Mouse (Mus musculus): ENCODE results near the gene Ttc26. TPM values are rescaled to one million over a fixed set of nuclear protein-coding genes. Genes with fewer than 3 reads are reported as not detected.

The Ttc26 gene
- 1.0 TPM in 2 replicates for polyA plus RNA-seq (2015; fragmentation: Nextera tagmentation; extraction: Ambion mirVana)

DNA sequence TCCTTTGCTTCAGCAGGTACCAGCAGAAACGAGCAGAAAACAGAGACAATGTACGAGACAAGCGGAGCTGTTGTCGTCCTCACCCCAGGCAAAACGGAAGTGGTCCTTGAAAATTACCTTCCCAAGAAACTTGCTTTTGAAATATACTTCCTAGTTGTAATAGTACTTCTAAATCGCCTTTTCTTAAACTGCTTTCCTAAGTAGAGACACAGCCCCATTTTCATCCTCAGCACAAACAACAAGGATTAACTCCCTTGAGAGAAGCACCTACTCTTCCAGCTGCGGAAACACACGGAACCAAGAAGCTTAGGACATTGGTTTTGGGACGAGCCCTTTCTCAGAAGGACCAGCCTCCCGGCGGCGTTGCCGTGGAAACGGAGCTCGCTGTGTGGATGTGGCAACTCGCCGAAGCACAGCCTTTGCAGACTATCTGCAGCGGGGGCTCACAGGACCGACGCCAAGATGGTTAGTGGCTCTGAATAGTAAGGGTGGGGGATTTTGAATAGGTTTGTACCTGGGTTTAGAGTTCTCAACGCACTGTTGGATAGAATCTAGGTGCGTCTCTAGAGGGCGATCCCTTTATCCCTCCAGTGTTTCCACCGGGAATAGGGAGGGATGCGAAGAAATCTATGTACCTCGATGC, at the start of gene Ttc26:
Ttc26 (plus strand) TSS at position 341 of the 643 bp plus-strand sequence.
- peak; percentile 91 for DNase-seq (ENCODE audit: low spot score)

DNA sequence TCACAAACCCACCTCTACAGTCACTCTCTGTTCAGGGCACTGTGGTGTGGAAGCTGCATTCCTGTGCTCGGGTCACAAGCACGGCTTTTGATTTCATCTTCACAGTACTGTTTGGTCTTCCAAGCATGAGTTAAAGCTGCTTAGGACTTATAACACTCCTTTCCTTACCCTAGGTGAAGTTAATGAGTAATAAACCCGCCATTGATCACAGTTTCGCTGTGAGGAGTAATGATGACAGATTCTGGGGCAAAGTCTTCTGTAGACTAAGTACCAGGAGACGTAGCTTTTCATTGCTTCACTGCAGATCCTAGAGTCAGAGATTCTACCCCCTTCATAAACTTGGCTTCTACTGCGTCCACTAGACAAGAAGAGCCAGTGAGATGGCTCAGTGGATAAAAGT, 46.0 kb upstream of the Ttc26 start:
- no peak for DNase-seq (ENCODE audit: low spot score)

DNA sequence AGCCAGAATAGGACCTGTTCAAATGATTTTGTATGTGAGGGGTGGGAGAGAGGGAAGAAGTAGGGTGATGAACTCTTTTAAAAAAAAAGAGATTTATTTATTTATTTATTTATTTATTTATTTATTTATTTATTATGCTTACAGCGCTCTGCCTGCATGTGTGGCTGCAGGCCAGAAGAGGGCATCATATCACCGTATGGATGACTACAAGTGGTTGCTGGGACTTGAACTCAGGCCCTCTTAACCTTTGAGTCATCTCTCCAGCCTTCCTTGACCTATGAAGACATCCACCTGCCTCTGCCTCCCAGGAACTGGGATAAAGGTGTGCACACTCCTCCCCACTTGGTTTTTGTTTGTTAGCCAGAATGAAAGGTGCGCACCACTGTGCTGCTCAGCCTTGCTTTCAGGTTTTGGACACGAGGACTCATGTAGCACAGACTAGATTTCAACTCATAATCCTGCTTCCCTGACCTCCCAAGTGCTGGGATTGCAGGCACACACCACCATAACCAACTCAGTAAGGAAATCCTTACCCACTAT, 44.0 kb upstream of the Ttc26 start:
- no peak for DNase-seq (ENCODE audit: low spot score)

DNA sequence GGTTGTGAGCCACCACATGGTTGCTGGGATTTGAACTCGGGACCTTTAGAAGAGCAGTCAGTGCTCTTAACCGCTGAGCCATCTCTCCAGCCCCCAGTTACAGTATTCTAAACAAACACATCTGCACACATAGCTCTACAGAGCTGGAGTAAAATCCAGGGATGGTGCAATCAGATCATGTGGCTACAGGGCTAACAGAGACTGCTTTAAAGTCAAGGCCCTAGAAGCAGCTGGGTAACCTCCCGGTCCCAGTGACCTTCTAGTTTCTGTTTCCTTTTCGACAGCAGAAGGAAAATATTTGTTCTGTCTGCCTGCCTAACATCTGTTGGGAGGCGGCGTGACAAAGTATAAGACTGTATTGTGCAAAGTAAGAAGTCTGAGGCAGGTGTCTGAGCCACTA, 43.3 kb upstream of the Ttc26 start:
- no peak for DNase-seq (ENCODE audit: low spot score)

DNA sequence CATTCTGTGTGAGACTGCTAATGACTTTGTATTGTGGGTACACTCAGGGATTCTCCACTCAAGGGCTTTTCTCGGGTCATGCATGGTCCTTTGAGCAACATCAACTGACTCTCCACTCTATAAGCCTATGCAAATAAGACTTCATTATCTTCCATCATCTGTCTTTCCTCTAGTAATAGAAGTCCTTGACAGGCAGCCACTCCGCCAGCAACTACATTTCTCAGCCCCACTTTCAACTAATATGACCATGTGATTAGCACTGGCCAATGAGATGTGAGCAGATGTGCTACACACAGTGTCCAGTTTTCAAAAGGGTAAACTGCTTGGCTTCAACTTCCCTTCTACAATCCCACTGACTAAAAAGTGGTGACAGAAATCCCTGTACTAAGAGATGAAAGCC, 42.2 kb upstream of the Ttc26 start:
- DNase-seq (ENCODE audit: low spot score): no peak

DNA sequence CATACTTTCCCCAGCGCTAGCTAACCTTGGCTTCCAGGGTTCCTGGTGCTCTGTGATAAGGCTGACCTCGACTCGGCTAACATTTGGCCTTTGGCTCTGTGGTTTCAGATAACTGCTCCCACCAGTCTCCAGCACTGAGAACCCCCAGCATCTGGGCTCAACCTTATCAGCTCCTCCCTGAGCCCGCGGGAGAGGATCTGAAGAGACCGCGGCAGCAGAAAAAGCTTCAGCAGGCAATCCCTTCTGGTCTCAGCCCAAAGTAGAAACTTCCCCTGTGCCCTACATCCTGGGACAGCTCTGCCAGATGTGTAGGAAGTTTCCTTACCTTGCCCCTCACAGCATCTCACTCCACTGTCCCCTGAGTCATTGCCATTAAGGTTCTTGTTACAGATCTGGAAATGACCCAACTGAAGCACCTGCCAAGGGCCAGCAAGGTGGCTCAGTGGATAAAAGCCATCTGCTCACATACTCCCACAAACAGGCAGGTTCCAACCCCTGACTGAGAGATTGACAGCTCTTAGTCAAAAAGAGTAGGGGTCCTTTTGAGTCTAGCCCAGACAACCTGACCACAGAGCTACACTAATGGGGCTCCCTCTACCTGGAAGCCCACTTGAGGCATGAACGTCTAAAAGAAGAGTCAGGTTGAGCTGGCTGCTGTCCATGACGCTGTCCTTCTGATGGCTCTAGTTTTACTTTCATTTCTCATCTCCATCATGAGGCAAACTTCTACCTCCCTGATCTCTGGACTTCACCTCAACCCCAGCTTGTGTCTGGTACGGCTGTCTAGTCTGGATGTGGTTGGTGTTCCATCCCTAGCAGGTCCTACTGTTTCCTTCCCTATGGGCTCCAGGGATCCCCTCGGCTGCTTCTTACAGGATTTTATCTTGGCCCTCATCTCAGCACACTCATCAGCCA, 39.3 kb upstream of the Ttc26 start:
- peak; percentile 45 for DNase-seq (ENCODE audit: low spot score)

DNA sequence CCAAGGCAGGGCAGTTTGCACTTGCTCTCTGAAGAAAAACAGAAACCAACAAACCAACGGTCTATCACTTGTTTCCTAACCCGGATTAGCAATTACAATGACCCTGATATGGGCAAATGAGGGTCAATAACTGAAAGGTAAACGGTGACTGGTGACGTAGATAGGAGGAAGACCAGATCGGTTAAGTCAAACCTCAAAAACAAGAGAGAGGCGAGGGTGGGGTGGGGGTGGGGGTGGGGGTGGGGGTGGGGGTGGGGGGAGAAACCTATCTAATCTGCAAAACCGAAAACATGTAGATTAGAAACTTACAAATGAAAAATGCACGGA, 38.6 kb upstream of the Ttc26 start:
- peak; percentile 6 for DNase-seq (ENCODE audit: low spot score)

DNA sequence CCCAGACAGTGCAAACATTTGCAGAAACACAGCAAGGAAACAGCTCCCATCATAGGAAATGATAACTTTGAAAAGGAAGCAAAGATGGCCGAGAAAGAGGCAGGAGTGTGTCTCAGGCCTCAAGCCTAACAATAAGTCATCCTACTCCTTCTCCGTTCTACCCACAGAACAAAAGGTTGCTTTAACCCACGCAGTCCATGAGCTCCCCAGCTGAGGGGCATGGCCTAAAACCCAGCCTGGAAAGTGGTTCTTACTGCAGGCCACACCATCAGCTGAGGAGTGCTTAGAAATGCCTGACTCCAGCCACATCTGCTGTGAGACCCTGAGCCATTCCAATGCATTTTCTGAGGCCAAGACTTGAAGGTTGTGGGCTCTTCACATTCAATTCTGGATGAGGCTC, 37.7 kb upstream of the Ttc26 start:
- no peak for DNase-seq (ENCODE audit: low spot score)

DNA sequence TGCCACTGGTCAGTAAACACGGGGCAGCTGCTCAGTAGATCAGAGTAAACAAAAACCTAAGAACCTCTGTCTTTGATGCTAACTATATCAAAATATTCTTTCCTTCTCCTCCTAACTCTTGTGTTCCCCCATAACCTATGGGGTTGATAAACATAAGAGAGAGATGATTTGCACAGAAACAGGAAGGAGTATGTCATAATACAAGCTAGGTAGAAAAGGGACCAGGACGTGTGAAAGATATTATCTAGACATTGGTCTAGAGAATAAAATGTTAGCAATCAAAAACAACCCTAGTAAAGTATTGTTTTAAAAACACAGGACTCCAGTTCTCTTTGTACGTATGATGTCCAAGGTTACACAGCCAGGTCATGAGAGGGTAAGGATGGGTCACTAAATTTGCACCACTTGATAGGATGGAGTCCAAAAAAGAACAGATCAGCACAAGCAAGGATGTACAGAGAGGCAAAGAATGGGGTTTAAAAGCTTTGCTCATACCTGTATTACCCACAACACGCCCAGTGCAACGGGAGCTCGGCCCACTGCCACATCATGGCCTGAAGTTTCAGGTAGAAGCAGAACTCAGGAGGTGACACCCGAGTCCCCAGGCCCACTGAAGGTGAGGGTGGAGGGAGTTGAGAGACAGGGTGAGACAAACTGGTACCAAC, 37.1 kb upstream of the Ttc26 start:
- no peak for DNase-seq (ENCODE audit: low spot score)

DNA sequence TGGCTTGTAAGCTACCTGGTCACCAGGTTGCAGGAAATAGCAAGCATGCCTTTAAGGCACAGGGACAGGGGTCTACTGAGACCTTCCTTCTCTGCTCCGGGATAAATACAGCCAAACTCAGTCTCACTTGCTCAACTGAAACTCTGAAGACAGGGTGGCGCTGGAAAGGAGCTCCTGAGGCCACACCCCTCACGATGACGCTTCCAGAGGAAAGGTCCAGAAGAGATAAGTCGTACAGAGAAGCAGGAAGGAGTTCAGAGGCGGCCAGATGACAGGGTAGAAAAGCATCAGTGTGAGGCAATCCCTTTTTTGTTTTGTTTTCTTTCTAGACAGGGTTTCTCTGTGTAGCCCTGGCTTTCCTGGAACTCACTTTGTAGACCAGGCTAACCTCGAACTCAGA, 35.5 kb upstream of the Ttc26 start:
- DNase-seq (ENCODE audit: low spot score): peak; percentile 56

DNA sequence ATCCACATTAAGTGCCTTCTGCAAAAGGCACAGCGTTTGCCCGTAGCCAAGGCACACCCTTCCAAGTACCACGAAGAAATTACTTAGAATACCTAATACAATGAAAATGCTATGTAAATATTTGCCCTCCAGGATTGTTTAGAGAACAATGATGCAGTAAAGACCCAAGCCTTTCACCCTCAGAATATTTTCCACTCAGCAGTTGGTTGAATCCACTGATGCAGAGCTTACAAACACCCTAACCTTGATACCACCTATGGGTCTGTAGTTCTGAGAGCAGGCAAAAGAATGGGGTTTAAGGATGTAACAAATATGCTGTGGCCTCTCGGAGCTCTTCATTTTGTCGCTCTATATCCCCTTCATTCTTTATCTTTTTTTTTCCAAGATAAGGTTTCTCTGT, 33.4 kb upstream of the Ttc26 start:
- DNase-seq (ENCODE audit: low spot score): no peak

DNA sequence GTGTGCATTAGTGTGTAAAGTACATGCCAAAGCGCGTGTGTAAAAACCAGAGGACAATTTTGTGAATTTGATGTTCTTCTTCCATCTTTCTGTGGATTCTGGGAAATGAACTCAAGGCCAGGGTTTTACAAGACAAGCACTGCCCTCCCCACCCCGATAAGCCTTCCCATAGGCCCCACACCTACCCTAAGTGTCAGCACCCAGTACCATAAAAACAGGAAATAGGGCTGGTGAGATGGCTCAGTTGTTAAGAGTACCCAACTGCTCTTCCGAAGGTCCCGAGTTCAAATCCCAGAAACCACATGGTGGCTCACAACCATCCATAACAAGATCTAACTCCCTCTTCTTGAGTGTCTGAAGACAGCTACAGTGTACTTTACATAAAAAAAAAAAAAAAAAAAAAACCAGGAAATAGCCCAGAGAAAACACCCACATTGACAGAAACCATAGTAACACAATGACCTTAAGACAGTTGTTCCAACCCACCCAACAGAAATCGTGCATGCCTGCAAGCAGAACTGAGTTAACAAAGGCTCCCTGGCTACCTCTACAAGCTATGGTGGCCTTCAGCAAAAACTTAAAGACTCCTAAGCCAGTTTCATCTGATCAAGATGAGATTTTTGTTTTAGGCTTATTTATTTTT, 32.3 kb upstream of the Ttc26 start:
- no peak for DNase-seq (ENCODE audit: low spot score)

DNA sequence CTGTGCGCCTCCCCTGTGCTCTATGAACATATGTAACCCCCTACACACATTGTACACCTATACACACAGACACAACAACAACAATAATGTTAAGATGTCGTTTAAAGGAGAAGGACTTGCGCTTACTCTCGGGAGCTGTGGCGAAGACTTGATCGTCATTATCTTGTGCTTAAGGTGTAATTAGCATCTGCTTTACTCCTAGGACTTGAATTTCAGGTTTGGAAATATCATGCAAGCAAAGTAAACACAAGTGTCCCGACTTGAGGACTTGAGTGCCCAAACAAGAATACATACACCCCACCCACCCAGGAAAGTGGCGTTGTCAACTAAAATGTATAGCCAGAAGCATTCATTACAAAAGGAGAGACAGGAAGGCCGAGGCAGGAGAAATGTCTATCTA, 31.5 kb upstream of the Ttc26 start:
- no peak for DNase-seq (ENCODE audit: low spot score)

DNA sequence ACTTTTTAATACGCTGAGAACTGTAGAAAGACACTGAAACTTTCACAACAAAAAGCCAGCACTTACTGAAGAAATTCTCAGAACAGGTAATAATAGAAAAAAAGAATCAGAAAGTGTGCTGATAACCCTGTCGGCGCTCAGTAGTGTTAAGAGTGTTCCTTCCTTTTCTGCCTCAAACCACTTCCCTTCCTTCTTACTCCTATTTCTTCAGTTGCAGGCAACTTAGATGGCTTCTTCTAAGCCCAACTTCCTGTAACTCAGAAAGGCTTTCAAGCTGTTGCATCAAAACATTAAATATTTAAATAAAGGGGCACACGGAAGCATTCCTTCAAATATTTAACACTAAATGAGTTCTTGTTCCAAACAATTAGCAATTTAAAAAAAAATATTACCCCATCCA, 29.3 kb upstream of the Ttc26 start:
- DNase-seq (ENCODE audit: low spot score): peak; percentile 45

DNA sequence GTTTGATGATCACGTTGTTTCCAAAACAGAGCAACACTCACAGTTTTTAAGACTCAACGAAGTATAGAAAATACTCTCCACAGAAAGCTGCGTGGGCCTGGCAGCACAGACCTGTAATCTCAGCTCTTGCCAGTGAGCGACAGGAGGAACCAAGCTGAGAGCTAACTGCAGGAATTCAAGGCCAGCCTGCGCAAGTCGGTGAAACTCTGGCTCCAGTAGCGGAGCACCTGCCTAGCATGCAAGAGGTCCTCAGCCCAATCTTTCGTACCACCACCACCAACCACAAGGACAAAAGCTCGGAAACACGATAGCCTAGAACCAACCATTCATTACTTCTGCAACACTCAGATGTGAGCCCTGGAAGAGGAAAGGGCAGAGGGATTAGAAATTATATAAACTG, 28.8 kb upstream of the Ttc26 start:
- peak; percentile 56 for DNase-seq (ENCODE audit: low spot score)

DNA sequence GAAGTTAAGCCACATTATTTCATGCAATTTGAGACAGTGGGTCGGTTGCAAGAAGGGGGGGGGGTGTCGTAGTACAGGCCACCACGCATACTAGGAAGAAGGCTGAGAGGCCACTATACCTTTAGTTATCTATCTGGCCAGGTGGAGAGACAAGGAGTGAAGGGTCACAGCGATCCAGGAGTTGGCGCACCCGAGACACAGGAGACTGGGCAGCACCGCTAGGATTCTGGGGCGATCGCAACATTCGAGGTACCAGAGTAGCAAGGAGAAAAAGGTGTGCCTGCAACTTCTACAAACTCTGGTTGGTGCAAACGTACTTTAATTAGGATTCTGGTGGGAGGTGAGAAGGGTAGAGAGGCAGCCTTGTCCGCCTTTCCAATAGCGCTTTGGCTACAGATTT, 28.1 kb upstream of the Ttc26 start:
- DNase-seq (ENCODE audit: low spot score): peak; percentile 10

DNA sequence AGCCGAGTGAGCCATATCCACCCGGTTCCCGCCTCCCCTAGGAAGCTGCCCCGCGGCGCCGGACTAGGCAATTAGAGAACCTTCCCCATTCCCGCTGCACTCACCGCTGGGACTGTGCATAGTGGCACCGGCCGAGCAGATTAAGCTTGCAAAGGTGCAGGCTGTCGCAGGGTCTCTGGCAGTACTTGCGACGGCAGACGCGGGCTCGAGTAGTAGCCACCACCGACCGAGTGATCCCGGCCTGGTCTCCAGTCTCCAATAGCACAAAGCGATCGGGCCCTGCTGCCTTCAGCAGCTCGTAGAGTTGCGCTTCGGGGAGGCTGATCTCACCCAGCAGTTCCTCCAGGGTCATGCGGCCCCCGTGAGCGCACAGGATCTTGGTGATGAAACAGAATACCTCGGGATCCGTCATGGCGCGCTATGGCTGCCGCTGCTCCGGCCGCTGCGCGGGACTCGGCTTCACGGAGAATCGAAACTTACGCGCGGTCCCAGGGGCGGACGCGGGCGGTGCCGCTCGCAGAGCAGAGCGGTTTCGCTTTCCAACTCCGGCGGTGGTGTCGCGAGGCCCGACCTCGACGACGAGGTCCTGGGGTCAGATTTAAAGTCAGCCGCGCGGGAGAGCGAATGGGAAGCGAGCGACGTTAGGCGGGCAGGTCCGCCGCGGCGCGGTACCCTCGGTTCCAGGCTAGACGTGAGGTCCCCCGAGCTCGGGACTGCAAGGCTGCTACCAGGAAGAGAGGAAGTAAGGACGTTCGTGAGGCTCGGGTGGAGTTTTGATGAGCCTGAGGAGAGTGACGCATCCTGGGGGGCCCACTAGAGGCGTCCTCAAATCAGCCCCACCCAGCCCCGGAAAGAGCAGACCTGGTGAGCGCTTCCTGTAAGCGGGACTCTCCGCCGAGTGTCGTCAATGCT, 27.2 kb upstream of the Ttc26 start, which contains the start of gene Zc3hav1:
Zc3hav1 (minus strand) TSS at position 793 of the 912 bp plus-strand sequence.
- peak; percentile 93 for DNase-seq (ENCODE audit: low spot score)

DNA sequence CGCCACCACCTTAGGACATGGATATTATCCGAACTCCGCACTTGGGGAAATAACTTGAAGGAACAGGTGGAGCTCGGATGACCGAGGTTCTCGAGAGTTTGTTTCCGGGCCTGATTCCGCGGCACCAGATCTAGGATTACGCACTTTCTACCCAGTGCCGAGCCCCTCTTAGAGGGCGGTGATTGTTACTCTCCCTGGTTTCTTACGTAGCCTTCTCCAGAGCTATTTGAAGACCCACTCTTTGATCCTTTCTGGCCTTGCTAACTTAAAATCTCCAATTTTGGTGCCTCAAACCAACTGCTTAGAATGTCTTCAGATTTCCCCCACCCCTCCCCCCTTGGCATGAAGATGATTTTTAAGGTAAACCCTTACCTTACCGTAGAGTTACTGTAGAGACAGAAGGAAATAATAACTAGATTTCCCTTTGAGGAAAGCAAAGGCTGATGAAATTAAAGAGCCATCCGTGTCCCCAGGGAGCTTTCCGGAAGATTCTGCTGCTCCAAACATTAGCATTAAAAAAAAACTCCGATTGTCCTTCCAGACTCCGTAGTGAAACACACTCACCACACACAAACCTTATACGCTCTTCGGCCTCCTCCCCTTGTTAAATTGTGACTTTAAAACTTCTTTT, 26.4 kb upstream of the Ttc26 start:
- DNase-seq (ENCODE audit: low spot score): no peak

DNA sequence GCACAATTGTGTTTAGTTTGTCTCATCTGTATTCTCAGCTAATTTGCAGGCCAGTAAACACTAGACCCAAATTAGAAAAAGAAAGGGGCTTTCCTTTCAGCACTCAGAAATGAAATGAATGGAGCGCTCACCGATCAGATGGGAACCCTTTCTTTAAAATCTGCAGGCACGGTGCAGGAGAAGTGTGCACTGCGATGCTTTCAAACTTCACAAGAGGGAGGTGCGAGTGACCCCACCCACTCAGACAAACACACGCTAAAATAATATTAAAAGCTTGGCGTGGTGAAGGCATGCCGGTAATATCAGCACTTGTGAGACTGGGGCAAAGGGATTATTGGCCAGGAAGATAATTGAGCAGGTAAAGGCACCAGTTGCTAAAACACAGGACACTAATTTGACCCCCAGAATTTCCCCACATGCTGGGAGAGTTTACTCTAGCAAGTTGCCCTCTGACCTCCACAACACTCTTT, 25.9 kb upstream of the Ttc26 start:
- no peak for DNase-seq (ENCODE audit: low spot score)

DNA sequence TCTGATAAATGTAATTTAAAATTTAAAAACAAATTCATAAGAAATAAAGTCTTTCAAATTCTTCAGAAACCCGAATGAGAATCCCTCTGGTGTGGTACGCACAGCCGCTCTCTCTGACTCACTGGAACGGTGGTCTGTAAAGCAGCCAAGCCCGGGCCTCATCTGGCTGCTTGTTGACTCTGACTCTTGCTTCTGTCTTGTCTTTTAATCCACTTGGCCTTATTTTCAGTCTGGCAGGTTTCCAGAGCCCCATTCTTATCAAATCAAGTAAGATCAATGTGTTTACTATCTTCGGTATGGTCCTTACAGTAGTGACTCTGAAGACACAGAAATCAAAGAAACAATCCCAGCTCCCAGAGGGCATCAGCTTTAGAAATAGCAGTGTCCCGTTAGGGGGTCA, 25.4 kb upstream of the Ttc26 start:
- no peak for DNase-seq (ENCODE audit: low spot score)

Data from thymus, postnatal 0 days (tissue).